Mouse (Mus musculus) hindbrain, embryonic 16.5 days (tissue): Measurements from ENCODE around the gene 1700001C19Rik. TPM values are rescaled to one million over a fixed set of nuclear protein-coding genes. Genes with fewer than 3 reads are reported as not detected.

Source experiments
- ATAC-seq: fragments of 200-750 bp; cut with Nextera tagmentation; 2 replicates; pipeline ENCODE4 v1.8.0; 2017; ENCODE audit warnings: moderate TSS enrichment, moderate library complexity
- H3K27ac ChIP-seq: fragments of 300-500 bp; sonication (generic); 2 replicates; pipeline ENCODE4 v1.5.1; 2014; ENCODE audit warnings: low read depth, mild to moderate bottlenecking, control low read depth, low read length, moderate library complexity
- H3K27me3 ChIP-seq: fragments of 300-500 bp; sonication (generic); replicated peaks from 2 replicates; pipeline ENCODE4 v1.6.1; 2014; ENCODE audit warnings: low read length; ENCODE audit not compliant: control insufficient read depth, insufficient read depth
- H3K36me3 ChIP-seq: fragments of 300-500 bp; sonication (generic); 2 replicates; pipeline ENCODE4 v1.6.1; 2014; ENCODE audit warnings: mild to moderate bottlenecking, low read length, moderate library complexity, mixed read lengths; ENCODE audit not compliant: control insufficient read depth, insufficient read depth
- H3K4me1 ChIP-seq: fragments of 300-500 bp; sonication (generic); 2 replicates; pipeline ENCODE4 v1.6.1; 2014; ENCODE audit warnings: low read depth, low read length; ENCODE audit not compliant: control insufficient read depth, insufficient read depth
- H3K4me2 ChIP-seq: fragments of 300-500 bp; sonication (generic); 2 replicates; pipeline ENCODE4 v1.6.1; 2014; ENCODE audit warnings: mild to moderate bottlenecking, low read length, control low read depth, moderate library complexity
- H3K4me3 ChIP-seq: fragments of 300-500 bp; sonication (generic); 2 replicates; pipeline ENCODE4 v1.5.1; 2014; ENCODE audit warnings: mild to moderate bottlenecking, low read length, control low read depth, moderate library complexity
- H3K9ac ChIP-seq: fragments of 300-500 bp; sonication (generic); 2 replicates; pipeline ENCODE4 v1.6.1; 2014; ENCODE audit warnings: low read depth, mild to moderate bottlenecking, control low read depth, low read length, moderate library complexity
- H3K9me3 ChIP-seq: fragments of 300-500 bp; sonication (generic); 2 replicates; pipeline ENCODE4 v1.6.1; 2014; ENCODE audit warnings: mild to moderate bottlenecking, low read length, moderate library complexity; ENCODE audit not compliant: control insufficient read depth
- WGBS: fragments of 180-500 bp; shearing (Covaris S2); extraction: QIAGEN DNeasy Blood & Tissue Kit; methylation state at CpG from one replicate; pipeline ENCODE4 v1.1.7; 2014; 5-methylcytosine and 5-hydroxymethylcytosine counted together
- polyA plus RNA-seq: library from polyadenylated mRNA; unstranded; fragments of >200 nt; fragmentation: Nextera tagmentation; extraction: Ambion mirVana; gene quantifications from 2 replicates; pipeline ENCODE4 v1.2.1, GENCODE M21; 2015

Gene 1700001C19Rik
- polyA plus RNA-seq, 1 experiment from 2014 or later, result 1.1 TPM

DNA sequence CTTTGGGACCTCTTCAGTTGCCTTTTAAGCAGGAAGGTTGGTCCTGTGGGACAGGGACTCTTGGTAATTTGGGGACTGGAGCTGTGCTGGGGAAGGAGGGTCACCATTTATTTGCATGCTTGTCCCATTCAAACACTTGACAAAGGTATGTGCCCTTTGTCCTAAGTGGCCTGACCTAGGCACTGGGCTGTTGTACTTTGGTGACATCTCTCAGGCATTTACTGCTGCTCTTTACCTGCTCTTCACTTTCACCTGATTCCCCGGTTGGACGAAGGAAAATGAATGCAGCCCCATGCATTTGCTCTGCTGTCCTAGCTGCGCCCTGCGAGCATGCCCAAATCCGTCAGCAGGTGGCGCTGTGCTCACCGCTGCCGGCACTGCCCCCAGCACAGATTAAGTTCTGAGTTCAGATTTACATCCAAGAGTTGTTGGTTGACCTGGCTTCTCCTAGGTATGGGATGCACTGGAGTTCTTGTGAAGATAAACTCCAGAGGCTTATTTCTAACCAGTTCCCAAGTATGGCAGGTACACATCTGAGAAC is 36.3 kb upstream of the 1700001C19Rik start:
- Histone ChIP-seq H3K4me1 (no peaks in the 10 kb centered on the region), H3K4me3 (no peak overlapping the region), H3K4me2 (no peak overlapping the region), H3K27ac (no peak overlapping the region), H3K9me3 (no peaks in the 10 kb centered on the region), H3K27me3 (peaks cover 5% of the 10 kb centered on the region; the same call in 1 of the 2 replicates), H3K9ac (no peak overlapping the region), H3K36me3 (no peaks in the 10 kb centered on the region)
- 13% methylated on average over 8 of the region's 8 CpGs for WGBS
- no peak for ATAC-seq

GRCm38 (mm10) chr17:47472435-47473350 is 35.5 kb upstream of the 1700001C19Rik start:
- Histone ChIP-seq H3K27ac (no peak overlapping the region), H3K4me3 (no peak overlapping the region), H3K9ac (no peak overlapping the region), H3K27me3 (peaks cover 7% of the 10 kb centered on the region), H3K4me1 (no peaks in the 10 kb centered on the region), H3K36me3 (no peaks in the 10 kb centered on the region), H3K4me2 (no peak overlapping the region), H3K9me3 (no peaks in the 10 kb centered on the region)
- ATAC-seq, result no peak
- 54% methylated on average over 15 of the region's 15 CpGs for WGBS

- H3K9me3 ChIP-seq, result no peaks in the 10 kb centered on the region
- H3K27ac ChIP-seq, result no peak overlapping the region
- no peak overlapping the region for H3K4me2 ChIP-seq
- no peak for ATAC-seq
- H3K9ac ChIP-seq, result no peak overlapping the region
- H3K4me1 ChIP-seq, result no peaks in the 10 kb centered on the region
- no peaks in the 10 kb centered on the region for H3K36me3 ChIP-seq
- H3K4me3 ChIP-seq, result no peak overlapping the region
- 55% methylated on average over 5 of the region's 5 CpGs for WGBS
- H3K27me3 ChIP-seq, result peaks cover 16% of the 10 kb centered on the region
Measured at GRCm38 (mm10) chr17:47470686-47471085, 33.5 kb upstream of the 1700001C19Rik start.

DNA sequence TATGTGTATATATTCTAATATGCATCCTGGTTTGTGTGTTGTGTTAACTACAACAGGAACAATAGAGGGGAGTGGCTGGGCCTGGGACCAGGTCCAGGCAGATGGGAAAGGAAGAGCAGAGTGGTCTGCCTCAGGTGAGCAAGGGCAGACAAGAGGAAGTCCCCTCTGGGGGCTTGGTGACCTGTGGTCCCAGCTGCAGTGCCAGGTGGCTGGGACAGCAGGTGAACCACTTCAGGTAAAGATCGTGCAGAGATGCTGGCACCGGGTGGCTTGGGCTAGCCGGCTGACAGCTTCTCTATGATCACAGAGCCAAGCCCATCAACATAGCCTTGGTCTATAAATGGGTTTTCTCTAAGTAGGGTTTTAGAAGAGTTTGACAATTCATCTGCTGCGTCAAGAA is 32.9 kb upstream of the 1700001C19Rik start:
- Histone ChIP-seq H3K4me3 (no peak overlapping the region), H3K36me3 (no peaks in the 10 kb centered on the region), H3K9ac (no peak overlapping the region), H3K4me1 (no peaks in the 10 kb centered on the region), H3K27ac (no peak overlapping the region), H3K27me3 (peaks cover 16% of the 10 kb centered on the region), H3K4me2 (no peak overlapping the region), H3K9me3 (no peaks in the 10 kb centered on the region)
- ATAC-seq, result no peak
- WGBS, result 87% methylated on average over 4 of the region's 4 CpGs

- Histone ChIP-seq H3K4me1 (no peaks in the 10 kb centered on the region), H3K9me3 (no peaks in the 10 kb centered on the region), H3K36me3 (no peaks in the 10 kb centered on the region), H3K4me2 (no peak overlapping the region), H3K27me3 (peaks cover 16% of the 10 kb centered on the region), H3K9ac (no peak overlapping the region), H3K27ac (no peak overlapping the region), H3K4me3 (no peak overlapping the region)
- no peak for ATAC-seq
- WGBS, result 75% methylated on average over 4 of the region's 4 CpGs
Measured at GRCm38 (mm10) chr17:47469642-47470041, 32.5 kb upstream of the 1700001C19Rik start.

DNA sequence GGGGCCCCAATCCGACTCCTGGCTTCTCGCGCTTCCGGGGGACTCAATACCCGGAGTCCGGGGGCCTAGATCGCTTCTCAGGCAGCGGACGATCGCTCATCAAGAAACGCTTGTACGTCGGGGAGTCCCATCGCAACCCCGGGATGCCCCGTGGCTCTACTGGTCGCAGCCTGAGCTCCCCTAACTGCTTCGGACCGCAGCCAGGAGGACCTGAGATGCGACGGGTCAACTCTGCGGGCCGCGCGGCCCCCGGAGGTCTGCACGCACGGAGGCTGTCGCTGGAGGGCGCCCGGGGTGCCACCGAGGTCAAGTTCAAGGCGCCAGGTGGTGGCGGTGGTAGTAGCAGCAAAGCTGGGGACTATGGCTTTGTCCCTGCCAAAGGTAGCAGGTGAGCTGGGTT is 31.3 kb upstream of the 1700001C19Rik start:
- H3K4me1 ChIP-seq, result no peaks in the 10 kb centered on the region
- peak overlapping the region; percentile 31; the same call in 1 of the 2 replicates for H3K4me2 ChIP-seq
- H3K36me3 ChIP-seq, result no peaks in the 10 kb centered on the region
- no peak for ATAC-seq
- H3K27me3 ChIP-seq, result peaks cover 16% of the 10 kb centered on the region
- 5% methylated on average over 34 of the region's 34 CpGs for WGBS
- H3K4me3 ChIP-seq, result peak overlapping the region; percentile 15; the same call in 1 of the 2 replicates
- H3K9me3 ChIP-seq, result no peaks in the 10 kb centered on the region
- no peak overlapping the region for H3K27ac ChIP-seq
- no peak overlapping the region for H3K9ac ChIP-seq

DNA sequence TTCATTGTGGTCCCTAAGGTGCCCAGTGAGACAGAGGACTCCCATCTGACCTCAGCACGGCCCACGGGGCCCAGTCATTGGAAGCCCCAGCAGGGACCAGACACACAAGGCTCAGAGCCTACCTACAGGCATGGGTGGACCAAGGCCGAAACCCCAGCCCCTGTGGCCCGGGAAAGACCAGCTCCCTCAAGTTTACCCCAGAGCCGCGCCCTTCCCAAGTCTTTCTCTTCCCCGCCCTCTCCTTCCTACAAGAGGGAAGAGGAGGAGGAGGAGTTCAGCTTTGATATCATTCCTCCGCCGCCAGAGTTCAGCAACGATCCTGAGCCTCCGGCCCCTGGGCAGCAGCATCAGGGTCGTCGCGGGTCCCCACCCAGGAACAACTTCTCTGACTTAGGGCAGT is 30.9 kb upstream of the 1700001C19Rik start:
- Histone ChIP-seq H3K36me3 (no peaks in the 10 kb centered on the region), H3K9ac (no peak overlapping the region), H3K9me3 (no peaks in the 10 kb centered on the region), H3K4me2 (peak overlapping the region; percentile 31; the same call in 1 of the 2 replicates), H3K27me3 (peaks cover 16% of the 10 kb centered on the region), H3K27ac (no peak overlapping the region), H3K4me1 (no peaks in the 10 kb centered on the region), H3K4me3 (peak overlapping the region; percentile 15; the same call in 1 of the 2 replicates)
- WGBS, result 13% methylated on average over 14 of the region's 14 CpGs
- ATAC-seq, result no peak

DNA sequence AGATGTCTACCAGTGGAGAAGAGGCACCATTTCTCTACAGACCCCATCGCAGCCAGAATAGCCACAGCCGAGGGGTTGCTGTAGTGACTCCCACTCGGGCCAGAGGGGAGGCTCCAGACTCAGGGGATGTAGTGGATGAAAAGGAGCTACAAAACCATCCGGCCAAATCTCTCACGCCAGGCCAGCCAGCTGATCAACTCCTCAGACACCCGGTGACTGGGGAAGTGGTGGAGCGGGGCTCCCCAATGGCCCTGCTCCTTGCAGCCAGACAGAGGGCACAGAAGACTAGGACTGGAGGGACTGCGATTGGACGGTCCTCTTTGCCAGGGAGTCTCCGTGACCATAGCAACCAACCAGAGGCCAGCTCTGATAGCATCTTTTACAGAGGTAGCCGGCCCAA is 30.5 kb upstream of the 1700001C19Rik start:
- Histone ChIP-seq H3K9ac (no peak overlapping the region), H3K4me1 (no peaks in the 10 kb centered on the region), H3K27ac (no peak overlapping the region), H3K9me3 (no peaks in the 10 kb centered on the region), H3K4me3 (no peak overlapping the region), H3K36me3 (no peaks in the 10 kb centered on the region), H3K27me3 (peaks cover 16% of the 10 kb centered on the region), H3K4me2 (no peak overlapping the region)
- no peak for ATAC-seq
- 54% methylated on average over 11 of the region's 11 CpGs for WGBS

DNA sequence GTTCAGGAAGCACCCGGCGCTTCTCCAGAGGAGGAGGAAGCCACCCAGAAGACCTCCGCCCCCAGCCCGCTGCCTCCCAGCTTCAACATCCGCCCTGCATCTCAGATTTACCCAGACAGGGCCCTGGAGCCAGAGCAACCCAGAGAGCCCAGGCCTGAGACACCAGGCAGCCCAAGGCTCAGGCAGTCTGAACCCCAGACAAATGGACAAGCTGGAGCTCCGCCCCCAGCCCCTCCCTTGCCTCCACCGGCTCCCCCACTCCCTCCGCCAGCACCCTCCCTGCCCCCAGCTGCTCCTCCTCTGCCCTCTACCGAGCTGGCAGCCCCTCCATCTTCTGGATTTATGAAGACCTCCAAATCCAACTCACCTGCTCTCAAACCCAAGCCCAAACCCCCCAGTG is 29.1 kb upstream of the 1700001C19Rik start:
- H3K4me3 ChIP-seq, result no peak overlapping the region
- no peaks in the 10 kb centered on the region for H3K36me3 ChIP-seq
- H3K27ac ChIP-seq, result no peak overlapping the region
- ATAC-seq, result no peak
- no peak overlapping the region for H3K4me2 ChIP-seq
- H3K4me1 ChIP-seq, result no peaks in the 10 kb centered on the region
- no peak overlapping the region for H3K9ac ChIP-seq
- WGBS, result 26% methylated on average over 9 of the region's 9 CpGs
- H3K27me3 ChIP-seq, result peaks cover 16% of the 10 kb centered on the region
- H3K9me3 ChIP-seq, result no peaks in the 10 kb centered on the region
